Mouse (Mus musculus) monocyte, adult 5-6 weeks (primary cell): Measurements from ENCODE around the gene Tacr1. TPM values are rescaled to one million over a fixed set of nuclear protein-coding genes. Genes with fewer than 3 reads are reported as not detected.
"Not testable (repeated sequence)": the region's sequence is repeated elsewhere in the genome, so short reads cannot be mapped to it uniquely, and the experiment has no call there.

ENCODE experiments used
- ATAC-seq: fragments of 153-309, 156-312 bp; replicated peaks from 2 replicates; pipeline ENCODE4 v1.8.0; 2017; ENCODE audit warnings: mild to moderate bottlenecking; ENCODE audit not compliant: low TSS enrichment, insufficient number of reproducible peaks, severe bottlenecking, poor library complexity, low FRiP score
- total RNA-seq: library from RNA; stranded (forward); fragments of 200-1000, 200-491, 200-594 nt; gene quantifications from 3 replicates; pipeline ENCODE4 v1.2.3, GENCODE M21; 2017

Tacr1 gene
- not detected in 3 replicates for total RNA-seq

- no peak for ATAC-seq
Observed at GRCm38 (mm10) chr6:82401595-82402451, at the start of gene Tacr1. Gene Tacr1, plus strand, starts transcription at chr6:82402334.

GRCm38 (mm10) chr6:82376144-82376543 is 26.0 kb upstream of the Tacr1 start:
- no peak for ATAC-seq

- ATAC-seq, result no peak
Observed at GRCm38 (mm10) chr6:82383556-82383955, 18.6 kb upstream of the Tacr1 start.

GRCm38 (mm10) chr6:82402501-82403495 is 664 bp downstream of the Tacr1 start:
- no peak for ATAC-seq

- ATAC-seq, result no peak
Observed at GRCm38 (mm10) chr6:82418367-82418766, 16.2 kb downstream of the Tacr1 start.

- ATAC-seq, result no peak
Observed at GRCm38 (mm10) chr6:82420222-82420621, 18.1 kb downstream of the Tacr1 start.

GRCm38 (mm10) chr6:82428890-82429289 is 26.8 kb downstream of the Tacr1 start:
- ATAC-seq, result no peak

GRCm38 (mm10) chr6:82429766-82430165 is 27.6 kb downstream of the Tacr1 start:
- ATAC-seq, result no peak

GRCm38 (mm10) chr6:82437174-82437573 is 35.0 kb downstream of the Tacr1 start:
- no peak for ATAC-seq

GRCm38 (mm10) chr6:82452206-82453095 is 50.3 kb downstream of the Tacr1 start:
- ATAC-seq, result not testable (repeated sequence)

- no peak for ATAC-seq
Observed at GRCm38 (mm10) chr6:82455245-82455644, 53.1 kb downstream of the Tacr1 start.

- ATAC-seq, result no peak
Observed at GRCm38 (mm10) chr6:82457163-82457763, 55.1 kb downstream of the Tacr1 start.

- ATAC-seq, result no peak
Observed at GRCm38 (mm10) chr6:82458762-82459389, 56.7 kb downstream of the Tacr1 start.

GRCm38 (mm10) chr6:82463171-82463570 is 61.0 kb downstream of the Tacr1 start:
- no peak for ATAC-seq

GRCm38 (mm10) chr6:82474477-82474876 is 72.3 kb downstream of the Tacr1 start:
- no peak for ATAC-seq

GRCm38 (mm10) chr6:82483842-82484241 is 81.7 kb downstream of the Tacr1 start:
- ATAC-seq, result no peak

GRCm38 (mm10) chr6:82494481-82494880 is 92.3 kb downstream of the Tacr1 start:
- no peak for ATAC-seq
